Mouse (Mus musculus) G1E (cell line): ENCODE results near the gene Yjefn3.

Experiments
- CTCF ChIP-seq: IDR thresholded peaks from 2 replicates; pipeline ENCODE4 v1.5.1; 2012; ENCODE audit warnings: low read depth, low read length, inconsistent platforms, mixed read lengths
- GATA1 ChIP-seq: IDR thresholded peaks from 2 replicates; pipeline ENCODE4 v1.6.1; 2012; ENCODE audit warnings: borderline replicate concordance, low read length, inconsistent platforms, mixed read lengths
- GATA2 ChIP-seq: IDR thresholded peaks from 2 replicates; pipeline ENCODE4 v1.6.1; 2012; ENCODE audit warnings: low read depth, low read length, inconsistent platforms, borderline replicate concordance
- POLR2AphosphoS5 ChIP-seq: IDR thresholded peaks from 2 replicates; pipeline ENCODE4 v1.6.1; 2012; ENCODE audit warnings: low read depth, low read length, inconsistent platforms; ENCODE audit not compliant: insufficient replicate concordance
- TAL1 ChIP-seq: conservative IDR thresholded peaks from 2 replicates; pipeline ENCODE4 v1.6.1; 2012; ENCODE audit warnings: low read depth, low read length, inconsistent platforms, mixed read lengths

GRCm38 (mm10) chr8:69937466-69937865, 35.0 kb upstream of the Yjefn3 start:
- no peak for TF ChIP-seq CTCF
- no peak for TF ChIP-seq GATA2
- no peak for TF ChIP-seq POLR2AphosphoS5
- TF ChIP-seq GATA1: no peak
- TF ChIP-seq TAL1: no peak
